In the genomic region with DNA sequence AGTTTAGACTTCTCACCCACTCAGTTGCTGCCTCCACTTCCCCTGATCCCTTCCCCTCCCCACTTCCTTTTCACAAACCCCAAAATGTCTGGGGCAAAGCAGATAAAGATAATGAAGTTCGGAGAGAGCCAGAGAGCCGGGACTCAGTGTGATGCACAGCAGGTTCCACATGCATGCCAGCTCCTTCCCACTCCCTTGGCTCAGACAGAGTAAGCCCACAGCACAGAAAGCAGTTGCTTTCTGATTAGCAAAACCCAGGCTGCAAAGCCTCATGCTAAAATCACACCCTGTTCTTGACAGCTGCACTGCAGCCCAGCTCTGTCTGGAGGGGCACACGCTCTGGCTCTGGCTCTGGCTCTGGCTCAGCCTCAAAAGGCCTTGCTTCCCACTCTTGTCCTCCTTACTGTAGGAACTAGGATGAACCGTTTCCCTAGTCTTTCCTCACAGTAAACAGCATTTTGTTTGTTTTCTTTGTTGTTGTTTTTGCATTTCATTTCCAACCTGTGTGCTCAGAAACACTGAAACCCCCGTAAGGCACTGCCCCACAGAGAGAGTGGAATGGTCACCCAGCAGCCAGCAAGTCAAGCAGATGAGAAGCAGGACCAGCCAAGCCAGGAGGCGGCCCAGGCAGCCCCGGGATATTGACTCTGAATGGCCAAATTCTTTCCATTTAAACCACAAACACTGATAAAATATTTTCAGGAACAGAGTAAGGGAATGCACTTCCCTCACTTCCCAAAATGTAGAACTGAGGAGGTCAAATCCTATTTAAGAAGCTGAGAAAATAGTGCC, we compare ENCODE assay signal across 10 mouse cellular contexts.
DNase-seq lines count a peak whose midpoint lies in the region; ATAC-seq and TF ChIP-seq lines count a peak whose summit lies in the region.
"Had no signal": no experiment of that assay in that cellular context is flagged by ENCODE, and none has a peak within 500 bp of the region (broad histone marks: within the 10 kb centered on the region; RNA-seq: fewer than 3 reads in every experiment).

No protein-coding gene starts in this region.

- H3K27me3 ChIP-seq in hindbrain, embryonic 16.5 days (replicated peaks; ENCODE audit: control insufficient read depth, insufficient read depth, low read length): no peaks in the 10 kb centered on the region
- no peaks in the 10 kb centered on the region for H3K27me3 ChIP-seq in hindbrain, embryonic 10.5 days (ENCODE audit: insufficient read depth, poor library complexity, severe bottlenecking)
- H3K27me3 ChIP-seq in forebrain, postnatal 0 days (ENCODE audit: insufficient read depth, low read length): no peaks in the 10 kb centered on the region
- H3K27me3 ChIP-seq in liver, postnatal 0 days (ENCODE audit: insufficient read depth, low read length): no peaks in the 10 kb centered on the region

- no peak overlapping the region for H3K9ac ChIP-seq in hindbrain, embryonic 16.5 days (ENCODE audit: low read depth, low read length)
- H3K9ac ChIP-seq in forebrain, postnatal 0 days: no peak overlapping the region
- no peak overlapping the region for H3K9ac ChIP-seq in liver, postnatal 0 days (replicated peaks)

- H3K9me3 ChIP-seq in hindbrain, embryonic 16.5 days (ENCODE audit: control insufficient read depth, low read length): no peaks in the 10 kb centered on the region
- H3K9me3 ChIP-seq in hindbrain, embryonic 10.5 days: no peaks in the 10 kb centered on the region
- H3K9me3 ChIP-seq in forebrain, postnatal 0 days (ENCODE audit: low read length): no peaks in the 10 kb centered on the region
- no peaks in the 10 kb centered on the region for H3K9me3 ChIP-seq in liver, postnatal 0 days (ENCODE audit: low read length)

- ATAC-seq in hindbrain, embryonic 16.5 days: peak; percentile 75
- ATAC-seq in forebrain, postnatal 0 days: peak; percentile 89
- ATAC-seq in monocyte, adult 5-6 weeks (replicated peaks; ENCODE audit: insufficient number of reproducible peaks, low FRiP score, low TSS enrichment, poor library complexity, severe bottlenecking): no peak
- ATAC-seq in liver, postnatal 0 days: no peak

- no peak for TF ChIP-seq EP300 in liver, postnatal 0 days (IDR thresholded peaks at IDR 0.05; ENCODE audit: low read depth)

- 51% methylated on average over 7 of the region's 7 CpGs for WGBS in hindbrain, embryonic 16.5 days
- 78% methylated on average over 7 of the region's 7 CpGs for WGBS in hindbrain, embryonic 10.5 days
- 37% methylated on average over 7 of the region's 7 CpGs for WGBS in forebrain, postnatal 0 days
- 42% methylated on average over 7 of the region's 7 CpGs for WGBS in liver, postnatal 0 days (ENCODE audit: insufficient replicate concordance)

- H3K4me2 ChIP-seq in hindbrain, embryonic 16.5 days (ENCODE audit: low read length): no peak overlapping the region
- 0 out of 2 replicates have a peak overlapping the region, but pooled peaks have one; percentile 2 for H3K4me2 ChIP-seq in forebrain, postnatal 0 days (ENCODE audit: low read depth)
- H3K4me2 ChIP-seq in liver, postnatal 0 days (ENCODE audit: low read depth, low read length): no peak overlapping the region

- no peak overlapping the region for H3K4me3 ChIP-seq in hindbrain, embryonic 16.5 days (ENCODE audit: low read length)
- H3K4me3 ChIP-seq in hindbrain, embryonic 10.5 days: no peak overlapping the region
- H3K4me3 ChIP-seq in forebrain, postnatal 0 days (ENCODE audit: low read depth, low read length): no peak overlapping the region
- no peak overlapping the region for H3K4me3 ChIP-seq in liver, postnatal 0 days (ENCODE audit: low read depth, low read length)

- no peak for TF ChIP-seq CTCF in forebrain, postnatal 0 days (IDR thresholded peaks at IDR 0.05; ENCODE audit: low read depth)
- no peak for TF ChIP-seq CTCF in liver, postnatal 0 days (IDR thresholded peaks at IDR 0.05; ENCODE audit: low read depth)

- peaks cover 27% of the 10 kb centered on the region for H3K4me1 ChIP-seq in hindbrain, embryonic 16.5 days (ENCODE audit: control insufficient read depth, insufficient read depth, low read depth, low read length)
- H3K4me1 ChIP-seq in hindbrain, embryonic 10.5 days (replicated peaks): peaks cover 16% of the 10 kb centered on the region
- peaks cover 16% of the 10 kb centered on the region for H3K4me1 ChIP-seq in forebrain, postnatal 0 days (ENCODE audit: insufficient read depth)
- H3K4me1 ChIP-seq in liver, postnatal 0 days (ENCODE audit: insufficient read depth): no peaks in the 10 kb centered on the region

- DNase-seq in hindbrain, embryonic 10.5 days (ENCODE audit: low spot score): no peak
- DNase-seq in forebrain, postnatal 0 days: peak; percentile 65
- peak; percentile 49 for DNase-seq in layer of hippocampus, adult 9-10 months (ENCODE audit: low spot score)
- DNase-seq in right cerebral cortex, adult 18-20 months: peak; percentile 89
- no peak for DNase-seq in liver, postnatal 0 days
- DNase-seq in adrenal gland, adult 8-10 months: no peak
- DNase-seq: cerebellum, adult 18-20 months; kidney, adult 9 months had no signal

- H3K27ac ChIP-seq in hindbrain, embryonic 16.5 days (ENCODE audit: low read depth, low read length): 0 out of 2 replicates have a peak overlapping the region, but pooled peaks have one; percentile 34
- H3K27ac ChIP-seq in hindbrain, embryonic 10.5 days: no peak overlapping the region; the same call in 1 of the 2 replicates
- H3K27ac ChIP-seq in forebrain, postnatal 0 days (ENCODE audit: low read depth, low read length): peak overlapping the region; percentile 71
- H3K27ac ChIP-seq in liver, postnatal 0 days (ENCODE audit: low read depth): no peak overlapping the region

- no peaks in the 10 kb centered on the region for H3K36me3 ChIP-seq in hindbrain, embryonic 16.5 days (ENCODE audit: control insufficient read depth, insufficient read depth, low read length)
- H3K36me3 ChIP-seq in hindbrain, embryonic 10.5 days: no peaks in the 10 kb centered on the region
- no peaks in the 10 kb centered on the region for H3K36me3 ChIP-seq in forebrain, postnatal 0 days (ENCODE audit: insufficient read depth)
- no peaks in the 10 kb centered on the region for H3K36me3 ChIP-seq in liver, postnatal 0 days (replicated peaks; ENCODE audit: insufficient read depth, low read length)

Comparison
In these comparisons a context has a peak if more than half of its experiments do, and no peak if none do; other contexts are left out.
1. H3K27ac ChIP-seq: peak in hindbrain, embryonic 16.5 days (single experiment) and forebrain, postnatal 0 days (single experiment); none in hindbrain, embryonic 10.5 days (single experiment) and liver, postnatal 0 days (single experiment).
2. ATAC-seq: peak in hindbrain, embryonic 16.5 days (single experiment) and forebrain, postnatal 0 days (single experiment); none in monocyte, adult 5-6 weeks (single experiment) and liver, postnatal 0 days (single experiment).
3. DNase-seq: peak in forebrain, postnatal 0 days (single experiment), layer of hippocampus, adult 9-10 months (single experiment) and right cerebral cortex, adult 18-20 months (single experiment); none in hindbrain, embryonic 10.5 days (single experiment), liver, postnatal 0 days (single experiment) and adrenal gland, adult 8-10 months (single experiment).